Mouse (Mus musculus): Measurements from ENCODE around the gene Glt8d1.
A peak's percentile ranks its signal among the peaks of the same experiment; 100 is the strongest.

The Glt8d1 gene

GRCm38 (mm10) chr14:31001307-31002205 is at the start of gene Glt8d1, which contains the start of gene Spcs1:
Gene Glt8d1 (plus strand): TSS chr14:31001400.
Gene Spcs1 (minus strand): TSS chr14:31001672.
- DNase-seq (ENCODE audit: low spot score) = peak; percentile 94

- no peak for DNase-seq (ENCODE audit: low spot score)
These were observed 42.7 kb upstream of the Glt8d1 start for GRCm38 (mm10) chr14:30958517-30958916.

DNA sequence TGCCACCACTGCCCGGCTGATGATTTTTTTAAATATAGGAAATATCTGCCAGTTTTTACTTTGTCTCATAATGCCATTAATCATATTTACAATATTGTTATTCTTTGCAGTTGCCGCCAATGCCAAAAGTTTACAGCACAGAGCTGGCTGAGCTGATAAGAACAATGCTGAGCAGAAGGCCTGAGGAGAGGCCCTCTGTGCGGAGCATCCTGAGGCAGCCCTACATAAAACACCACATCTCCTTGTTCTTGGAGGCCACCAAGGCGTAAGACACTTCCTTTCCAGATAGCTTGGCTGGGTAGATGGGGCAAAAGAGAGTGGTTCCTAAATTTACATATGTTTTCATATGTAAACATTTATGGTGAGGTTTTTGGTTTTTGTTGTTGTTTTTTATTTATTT is 42.2 kb upstream of the Glt8d1 start:
- no peak for DNase-seq (ENCODE audit: low spot score)

DNA sequence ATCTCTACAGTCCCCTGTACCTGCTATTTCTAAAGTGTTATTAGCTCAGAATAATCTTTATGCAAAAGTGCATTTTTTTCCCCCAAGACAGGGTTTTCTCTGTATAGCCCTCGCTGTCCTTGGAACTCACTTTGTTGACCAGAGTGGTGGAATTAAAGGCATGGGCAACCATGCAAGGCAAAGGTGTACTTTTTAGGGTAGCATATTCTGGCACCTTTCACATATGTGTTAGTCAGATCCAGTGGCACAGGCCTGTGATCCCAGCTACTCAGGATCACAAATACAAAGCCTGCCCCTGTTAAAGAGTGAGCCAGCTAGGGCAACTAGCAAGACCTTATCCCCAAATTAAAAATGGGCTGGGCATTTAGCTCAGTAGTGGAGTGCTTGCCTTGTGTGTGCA is 40.8 kb upstream of the Glt8d1 start:
- DNase-seq (ENCODE audit: low spot score) = no peak

GRCm38 (mm10) chr14:30974204-30974603 is 27.0 kb upstream of the Glt8d1 start:
- no peak for DNase-seq (ENCODE audit: low spot score)

GRCm38 (mm10) chr14:30976222-30976621 is 25.0 kb upstream of the Glt8d1 start:
- DNase-seq (ENCODE audit: low spot score) = no peak

DNA sequence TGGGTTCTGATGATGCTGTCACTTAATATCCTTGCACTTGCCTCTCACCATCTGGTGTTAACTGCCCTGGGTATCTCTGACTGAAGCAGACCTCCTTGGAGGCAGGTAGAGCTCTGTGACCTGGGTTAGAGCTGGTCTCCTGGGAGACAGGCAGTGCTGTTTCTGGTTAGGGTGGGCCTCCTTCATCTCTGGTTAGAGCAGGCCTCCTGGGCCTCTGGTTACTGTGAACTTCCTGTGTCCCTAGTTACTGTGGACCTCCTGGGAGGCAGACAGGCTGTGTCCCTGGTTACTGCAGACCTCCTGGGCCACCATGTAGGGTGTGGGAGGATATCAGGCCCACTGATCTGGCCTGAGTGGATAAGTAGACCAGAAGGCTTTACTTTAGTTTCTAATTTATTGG is 4.8 kb upstream of the Glt8d1 start:
- no peak for DNase-seq (ENCODE audit: low spot score)

DNA sequence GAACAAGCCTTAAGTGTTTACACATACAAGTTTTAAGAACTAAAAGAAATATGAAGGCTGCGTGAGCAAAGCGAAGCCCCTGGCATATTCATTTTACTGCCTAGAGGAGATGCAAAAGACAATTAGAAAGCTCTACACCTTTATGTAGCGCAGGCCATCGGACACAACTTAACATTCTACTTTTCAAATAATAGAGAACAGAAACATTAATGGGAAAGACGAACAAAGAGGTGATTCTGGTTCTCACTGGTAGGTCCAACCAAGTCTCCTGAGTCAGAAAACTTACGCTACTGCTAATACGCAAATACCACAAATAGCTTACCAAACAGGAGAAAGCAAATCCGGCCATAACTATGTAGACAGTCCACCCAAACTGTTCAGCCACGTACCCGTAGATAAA is 844 bp upstream of the Glt8d1 start:
- DNase-seq (ENCODE audit: low spot score) = no peak

DNA sequence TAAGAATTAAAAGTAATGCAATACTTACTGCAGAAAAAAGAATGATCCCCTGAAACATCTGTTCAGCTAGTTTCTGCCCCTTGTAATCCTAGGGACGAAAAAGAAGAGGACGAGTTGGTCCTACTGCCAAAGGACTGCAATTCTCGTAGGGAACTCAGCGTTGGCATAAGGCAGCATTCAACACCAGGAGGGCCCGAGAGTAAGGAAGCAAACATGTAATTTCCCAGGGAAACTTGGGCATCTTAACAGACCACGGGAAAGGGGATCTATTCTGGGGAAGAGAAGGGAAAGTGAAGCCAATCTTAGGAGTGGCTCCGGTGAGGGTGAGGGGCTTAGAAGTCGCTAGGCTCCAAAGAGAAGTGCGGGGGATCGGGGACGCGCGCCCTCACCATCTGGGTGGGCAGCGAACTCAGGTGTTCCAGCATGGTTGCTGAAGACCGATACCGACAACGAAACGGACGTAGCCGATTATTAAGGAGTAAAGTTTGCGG is 339 bp upstream of the Glt8d1 start:
- no peak for DNase-seq (ENCODE audit: low spot score)

- DNase-seq (ENCODE audit: low spot score) = no peak
These were observed 3.3 kb downstream of the Glt8d1 start for GRCm38 (mm10) chr14:31004527-31004926.

DNA sequence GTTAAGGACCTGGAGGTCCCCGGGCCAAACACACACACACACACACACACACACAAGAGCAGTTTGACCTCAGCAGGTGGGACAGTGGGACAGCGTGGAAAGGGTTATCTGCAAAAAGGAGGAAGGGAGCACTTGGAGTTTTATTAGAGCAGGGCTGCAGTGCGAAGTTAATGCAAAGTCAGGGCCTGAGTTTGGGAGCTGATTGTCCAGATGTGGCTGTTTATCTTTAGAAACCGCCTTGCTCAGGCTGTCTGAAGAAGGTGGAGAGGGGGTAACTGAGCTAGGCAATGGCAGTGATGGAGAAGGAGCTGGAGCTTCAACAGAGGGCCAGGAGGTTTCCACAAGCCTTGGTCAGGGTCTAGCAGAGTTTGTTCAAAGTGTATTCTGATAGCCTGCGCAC is 5.6 kb downstream of the Glt8d1 start:
- no peak for DNase-seq (ENCODE audit: low spot score)

- DNase-seq (ENCODE audit: low spot score) = no peak
These were observed 10.4 kb downstream of the Glt8d1 start for GRCm38 (mm10) chr14:31011588-31011987.

- no peak for DNase-seq (ENCODE audit: low spot score)
These were observed 12.7 kb downstream of the Glt8d1 start for GRCm38 (mm10) chr14:31013928-31014327.

DNA sequence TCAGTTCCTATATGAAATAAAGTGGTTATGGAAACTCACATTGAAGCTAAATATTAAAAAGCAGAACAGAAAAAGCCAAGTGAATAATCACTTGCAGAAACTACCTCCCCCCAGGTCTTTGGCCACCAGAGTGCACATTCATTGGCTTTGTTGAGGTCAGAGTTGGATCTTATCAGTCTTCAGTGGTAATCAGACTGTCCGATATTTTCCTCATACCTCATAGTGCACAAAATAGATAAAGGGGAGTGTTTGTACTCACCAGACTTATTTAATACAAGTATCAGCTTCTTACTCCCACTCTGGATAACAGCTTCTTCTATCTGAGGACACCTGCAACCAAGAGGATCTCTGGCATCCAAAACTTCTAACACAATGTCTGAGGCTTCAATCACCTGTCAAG is 14.9 kb downstream of the Glt8d1 start:
- no peak for DNase-seq (ENCODE audit: low spot score)

GRCm38 (mm10) chr14:31017854-31018253 is 16.7 kb downstream of the Glt8d1 start:
- DNase-seq (ENCODE audit: low spot score) = no peak

DNA sequence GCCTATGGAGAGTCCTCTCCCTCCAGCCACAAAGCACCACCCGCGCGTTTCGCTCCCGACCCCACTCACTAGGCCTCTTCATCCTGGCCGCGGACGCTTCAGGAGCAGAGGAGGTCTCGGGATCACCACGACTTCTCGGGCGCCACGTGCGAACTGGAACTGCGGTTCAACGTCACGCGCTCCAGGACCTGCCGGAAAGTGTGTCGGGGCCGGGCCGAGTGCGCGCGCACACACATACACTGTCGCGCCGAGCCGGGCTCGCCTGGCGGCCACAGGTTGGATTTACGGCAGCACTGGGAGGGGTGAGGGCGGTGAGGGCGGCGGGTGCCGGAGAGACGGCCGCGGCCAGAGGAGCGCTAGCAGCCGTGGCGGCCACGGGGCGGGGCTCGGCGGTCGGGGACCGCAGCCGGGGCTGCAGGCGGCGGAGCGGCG is 17.7 kb downstream of the Glt8d1 start, which contains the start of the genes Pbrm1 and Gnl3:
Pbrm1 (plus strand) TSS at position 279 of the 432 bp plus-strand sequence.
Gnl3 (minus strand) TSS at position 293 of the 432 bp plus-strand sequence.
- DNase-seq (ENCODE audit: low spot score) = peak; percentile 91

DNA sequence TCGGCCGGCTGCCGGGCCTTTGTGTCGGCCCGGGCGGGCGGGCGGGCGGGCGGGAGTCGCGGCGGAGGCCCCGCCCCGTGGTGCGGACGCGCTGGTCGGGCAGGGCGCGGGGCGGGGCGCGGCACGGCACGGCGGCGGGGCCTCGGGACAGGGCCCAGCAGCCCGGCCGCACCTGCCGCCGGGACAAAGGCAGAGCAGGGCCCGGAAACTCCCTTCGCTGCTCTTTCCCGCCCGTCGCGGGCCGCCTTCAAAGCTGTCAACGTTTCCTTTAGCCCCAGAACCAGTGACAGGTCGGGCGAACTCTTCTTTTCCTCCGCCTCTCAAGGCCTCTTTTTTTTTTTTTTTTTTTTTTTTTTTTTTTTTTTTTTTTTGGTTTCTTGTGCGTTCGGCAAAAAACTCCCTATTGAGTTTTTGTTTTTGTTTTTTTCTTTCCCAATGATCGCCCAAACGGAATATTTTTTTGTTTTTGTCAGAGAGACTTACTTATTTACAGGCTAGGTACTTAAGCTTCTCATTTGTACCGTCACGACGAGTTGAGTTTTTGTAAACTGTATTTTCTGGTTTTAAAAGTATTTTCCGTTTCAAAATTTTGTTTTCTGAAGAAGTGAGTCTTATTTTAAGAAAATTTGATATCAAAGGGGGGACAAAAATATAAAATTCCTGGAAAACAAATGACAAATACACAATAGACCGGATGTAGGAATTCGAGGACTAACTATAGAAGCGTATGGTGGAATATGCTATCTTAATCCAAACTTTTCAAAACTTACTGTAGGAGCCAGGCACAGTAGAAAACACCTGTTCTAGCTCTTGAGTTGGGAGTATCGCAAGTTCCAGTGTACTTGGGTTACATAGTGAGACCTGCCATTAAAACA is 18.4 kb downstream of the Glt8d1 start:
- no peak for DNase-seq (ENCODE audit: low spot score)

GRCm38 (mm10) chr14:31022579-31022978 is 21.4 kb downstream of the Glt8d1 start:
- DNase-seq (ENCODE audit: low spot score) = no peak

DNA sequence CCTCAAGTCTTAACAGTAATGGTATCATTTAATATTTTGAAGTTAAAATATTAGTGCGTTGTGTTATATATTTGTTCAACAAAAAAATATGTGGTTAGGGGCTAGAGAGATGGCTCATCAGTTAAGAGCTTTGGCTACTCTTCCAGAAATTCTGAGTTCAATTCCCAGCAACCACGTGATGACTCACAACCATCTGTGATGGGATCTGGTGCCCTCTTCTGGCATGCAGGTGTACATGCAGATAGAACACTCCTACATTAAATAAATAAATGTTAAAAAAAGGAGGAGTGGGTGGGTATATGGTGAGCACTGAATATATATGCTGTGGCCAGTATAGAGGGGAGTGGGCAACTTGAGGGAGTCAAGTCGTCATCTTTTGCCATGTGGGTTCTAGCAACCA is 24.6 kb downstream of the Glt8d1 start:
- no peak for DNase-seq (ENCODE audit: low spot score)

- DNase-seq (ENCODE audit: low spot score) = no peak
These were observed 44.1 kb downstream of the Glt8d1 start for GRCm38 (mm10) chr14:31045296-31045695.

DNA sequence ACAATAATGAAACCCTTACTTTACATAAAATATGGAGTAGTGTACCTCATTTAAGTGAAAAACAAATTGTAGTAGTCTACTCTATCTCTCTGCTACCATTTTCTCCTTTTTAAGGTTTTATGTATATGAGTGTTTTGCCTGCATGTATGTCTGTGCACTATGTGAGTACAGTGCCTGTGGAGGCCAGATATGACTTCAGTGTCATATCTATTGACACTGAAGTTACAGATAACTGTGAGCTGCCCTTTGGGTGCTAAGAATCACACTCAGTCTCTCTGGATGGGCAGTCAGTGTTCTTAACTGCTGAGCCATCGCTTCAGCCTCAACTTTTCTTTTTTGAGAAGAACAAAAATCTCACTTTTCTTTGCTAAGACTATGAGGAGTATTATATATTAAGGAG is 44.6 kb downstream of the Glt8d1 start:
- no peak for DNase-seq (ENCODE audit: low spot score)
